Mouse (Mus musculus) urinary bladder, postnatal 25 days (tissue): ENCODE measurements around the gene 4933414I15Rik.
A peak's percentile ranks its signal among the peaks of the same experiment; 100 is the strongest.

ENCODE experiments used
- DNase-seq: peaks from one replicate; pipeline ENCODE4 v3.0.0; 2022; ENCODE audit warnings: low spot score

The 4933414I15Rik gene

GRCm38 (mm10) chr11:50943506-50943905 lies at the start of gene 4933414I15Rik:
Gene 4933414I15Rik (minus strand): TSS chr11:50943765.
- DNase-seq, result no peak

GRCm38 (mm10) chr11:50981667-50982066 lies 38.1 kb upstream of the 4933414I15Rik start, which contains the start of gene Olfr1377:
Gene Olfr1377 (plus strand): TSS chr11:50981967.
- no peak for DNase-seq

- no peak for DNase-seq
Observed at GRCm38 (mm10) chr11:50977216-50977615, 33.7 kb upstream of the 4933414I15Rik start.

GRCm38 (mm10) chr11:50966230-50966629 lies 22.7 kb upstream of the 4933414I15Rik start, which contains the start of gene Olfr1378:
Gene Olfr1378 (plus strand): TSS chr11:50966530.
- no peak for DNase-seq

GRCm38 (mm10) chr11:50964886-50965285 lies 21.3 kb upstream of the 4933414I15Rik start:
- DNase-seq, result no peak

- DNase-seq, result no peak
Observed at GRCm38 (mm10) chr11:50953665-50954064, 10.1 kb upstream of the 4933414I15Rik start, which contains the start of gene Prop1. Gene Prop1 (minus strand): TSS chr11:50953765.

- DNase-seq, result no peak
Observed at GRCm38 (mm10) chr11:50952290-50952689, 8.7 kb upstream of the 4933414I15Rik start.

- no peak for DNase-seq
Observed at GRCm38 (mm10) chr11:50942386-50942785, 1.2 kb downstream of the 4933414I15Rik start.

GRCm38 (mm10) chr11:50939621-50940366 lies 3.8 kb downstream of the 4933414I15Rik start:
- no peak for DNase-seq

- DNase-seq, result no peak
Observed at GRCm38 (mm10) chr11:50938435-50938834, 5.1 kb downstream of the 4933414I15Rik start.

- DNase-seq, result no peak
Observed at GRCm38 (mm10) chr11:50932040-50932439, 11.5 kb downstream of the 4933414I15Rik start.

- DNase-seq, result peak; percentile 60
Observed at GRCm38 (mm10) chr11:50931451-50931866, 12.1 kb downstream of the 4933414I15Rik start, which contains the start of gene Zfp354b. Gene Zfp354b (minus strand): TSS chr11:50931633.

GRCm38 (mm10) chr11:50931021-50931420 lies 12.5 kb downstream of the 4933414I15Rik start:
- DNase-seq, result peak; percentile 15

- DNase-seq, result no peak
Observed at GRCm38 (mm10) chr11:50930469-50931014, 13.0 kb downstream of the 4933414I15Rik start.

GRCm38 (mm10) chr11:50915671-50916320 lies 27.8 kb downstream of the 4933414I15Rik start, which contains the start of gene Zfp2:
Gene Zfp2 (minus strand): TSS chr11:50916165.
- DNase-seq, result peak; percentile 81

GRCm38 (mm10) chr11:50914461-50914860 lies 29.1 kb downstream of the 4933414I15Rik start:
- no peak for DNase-seq

- DNase-seq, result no peak
Observed at GRCm38 (mm10) chr11:50913301-50913700, 30.3 kb downstream of the 4933414I15Rik start.

GRCm38 (mm10) chr11:50908136-50908535 lies 35.4 kb downstream of the 4933414I15Rik start:
- DNase-seq, result no peak

GRCm38 (mm10) chr11:50897359-50897758 lies 46.2 kb downstream of the 4933414I15Rik start:
- no peak for DNase-seq

GRCm38 (mm10) chr11:50892441-50892840 lies 51.1 kb downstream of the 4933414I15Rik start:
- no peak for DNase-seq
